8 mouse cellular contexts compared by ENCODE assay signal in the genomic region with DNA sequence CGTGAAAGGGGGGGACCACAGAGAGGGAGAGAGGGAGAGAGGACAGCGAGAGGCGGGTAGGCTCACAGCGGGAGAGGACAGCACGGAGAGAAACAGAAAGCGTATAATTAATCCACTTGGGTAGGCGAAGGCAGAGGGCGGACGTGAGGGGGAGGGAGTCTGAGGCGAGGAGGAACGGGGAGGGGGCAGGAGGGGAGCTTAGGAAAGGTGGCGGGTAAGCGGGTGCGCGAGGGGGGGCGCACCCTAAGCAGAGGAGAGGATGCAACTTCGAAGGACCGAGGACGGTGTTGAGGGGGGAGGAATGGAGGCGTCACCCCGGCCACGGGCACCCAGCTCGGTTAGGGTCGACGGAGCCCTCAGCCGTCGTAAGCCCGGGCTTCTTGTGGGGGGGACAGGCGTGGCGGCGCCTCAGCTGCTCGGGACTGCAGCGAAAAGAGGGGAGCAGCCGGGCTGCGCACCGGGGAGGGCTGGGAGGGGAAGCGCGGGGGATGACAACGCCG. TPM values are rescaled to one million over a fixed set of nuclear protein-coding genes. Genes with fewer than 3 reads are reported as not detected.
DNase-seq lines count a peak whose midpoint lies in the region; ATAC-seq and TF ChIP-seq lines count a peak whose summit lies in the region.

No protein-coding gene starts in this region.

- H3K4me1 ChIP-seq in lung, embryonic 15.5 days, result peaks cover 41% of the 10 kb centered on the region
- peaks cover 36% of the 10 kb centered on the region for H3K4me1 ChIP-seq in forebrain, embryonic 12.5 days
- H3K4me1 ChIP-seq in intestine, postnatal 0 days (replicated peaks; ENCODE audit: control insufficient read depth, insufficient read depth, low read length), result 0 out of 2 replicates have a peak, but pooled peaks cover 3% of the 10 kb centered on the region
- H3K4me1 ChIP-seq in neural tube, embryonic 15.5 days, result peaks cover 33% of the 10 kb centered on the region

- WGBS in lung, embryonic 15.5 days, result 0% methylated on average over 40 of the region's 40 CpGs
- under 1% methylated on average over 37 of the region's 40 CpGs for WGBS in forebrain, embryonic 12.5 days
- 1% methylated on average over 37 of the region's 40 CpGs for WGBS in intestine, postnatal 0 days
- WGBS in neural tube, embryonic 15.5 days, result under 1% methylated on average over 38 of the region's 40 CpGs

- peak overlapping the region; percentile 46 for H3K4me3 ChIP-seq in lung, embryonic 15.5 days
- peak overlapping the region; percentile 44 for H3K4me3 ChIP-seq in forebrain, embryonic 12.5 days (replicated peaks)
- peak overlapping the region; percentile 49 for H3K4me3 ChIP-seq in intestine, postnatal 0 days (ENCODE audit: low read depth, low read length)
- peak overlapping the region; percentile 35 for H3K4me3 ChIP-seq in neural tube, embryonic 15.5 days (replicated peaks)

- H3K27ac ChIP-seq in lung, embryonic 15.5 days, result peak overlapping the region; percentile 90
- H3K27ac ChIP-seq in forebrain, embryonic 12.5 days, result 0 out of 2 replicates have a peak overlapping the region, but pooled peaks have one; percentile 31
- peak overlapping the region; percentile 91 for H3K27ac ChIP-seq in intestine, postnatal 0 days (ENCODE audit: low read depth, low read length)
- peak overlapping the region; percentile 48 for H3K27ac ChIP-seq in neural tube, embryonic 15.5 days (replicated peaks)

- peak overlapping the region; percentile 51 for H3K9ac ChIP-seq in lung, embryonic 15.5 days
- peak overlapping the region; percentile 48; the same call in 1 of the 2 replicates for H3K9ac ChIP-seq in forebrain, embryonic 12.5 days
- H3K9ac ChIP-seq in intestine, postnatal 0 days (ENCODE audit: low read depth, low read length), result peak overlapping the region; percentile 54
- H3K9ac ChIP-seq in neural tube, embryonic 15.5 days (replicated peaks), result peak overlapping the region; percentile 32; the same call in 1 of the 2 replicates

- H3K36me3 ChIP-seq in lung, embryonic 15.5 days, result peaks cover 8% of the 10 kb centered on the region
- H3K36me3 ChIP-seq in forebrain, embryonic 12.5 days (replicated peaks), result no peaks in the 10 kb centered on the region
- H3K36me3 ChIP-seq in intestine, postnatal 0 days (ENCODE audit: control insufficient read depth, insufficient read depth), result peaks cover 8% of the 10 kb centered on the region
- no peaks in the 10 kb centered on the region for H3K36me3 ChIP-seq in neural tube, embryonic 15.5 days

- H3K9me3 ChIP-seq in lung, embryonic 15.5 days, result no peaks in the 10 kb centered on the region
- no peaks in the 10 kb centered on the region for H3K9me3 ChIP-seq in forebrain, embryonic 12.5 days
- H3K9me3 ChIP-seq in intestine, postnatal 0 days (ENCODE audit: control insufficient read depth), result no peaks in the 10 kb centered on the region
- H3K9me3 ChIP-seq in neural tube, embryonic 15.5 days (replicated peaks), result no peaks in the 10 kb centered on the region

- DNase-seq in lung, adult 18-20 months, result no peak
- no peak for DNase-seq in left cerebral cortex, adult 8-10 months (ENCODE audit: low spot score in 2 of 2)
- DNase-seq in adrenal gland, postnatal 25 days, result no peak
- DNase-seq in left cerebral cortex, postnatal 36 days (ENCODE audit: low spot score in 2 of 2), result no peak

- peak; percentile 19; the same call in 1 of the 2 replicates for ATAC-seq in lung, embryonic 15.5 days (ENCODE audit: borderline replicate concordance, extremely low read depth, low FRiP score, low TSS enrichment)
- peak; percentile 22 for ATAC-seq in forebrain, embryonic 12.5 days (ENCODE audit: low FRiP score)
- ATAC-seq in intestine, postnatal 0 days, result peak; percentile 1; the same call in 1 of the 2 replicates
- peak; percentile 25; the same call in 1 of the 2 replicates for ATAC-seq in neural tube, embryonic 15.5 days (ENCODE audit: low FRiP score)

- intact Hi-C loops in left cerebral cortex, postnatal 36 days (cut with DNase I), result no loop called here

- peak overlapping the region; percentile 76 for H3K4me2 ChIP-seq in lung, embryonic 15.5 days
- peak overlapping the region; percentile 57 for H3K4me2 ChIP-seq in forebrain, embryonic 12.5 days
- peak overlapping the region; percentile 83 for H3K4me2 ChIP-seq in intestine, postnatal 0 days (replicated peaks; ENCODE audit: low read depth)
- peak overlapping the region; percentile 55 for H3K4me2 ChIP-seq in neural tube, embryonic 15.5 days

- peaks cover 99% of the 10 kb centered on the region for H3K27me3 ChIP-seq in lung, embryonic 15.5 days
- peaks cover 96% of the 10 kb centered on the region for H3K27me3 ChIP-seq in forebrain, embryonic 12.5 days
- H3K27me3 ChIP-seq in intestine, postnatal 0 days (replicated peaks; ENCODE audit: control insufficient read depth, insufficient read depth, low read length), result peaks cover 80% of the 10 kb centered on the region
- peaks cover 95% of the 10 kb centered on the region for H3K27me3 ChIP-seq in neural tube, embryonic 15.5 days (replicated peaks)

- no peak for TF ChIP-seq CTCF in intestine, postnatal 0 days (IDR thresholded peaks at IDR 0.05; ENCODE audit: low read depth)

RNA-seq across cellular contexts. Expression of gene Igf2, which starts 7.9 kb away (rescaled TPM):
- polyA plus RNA-seq in lung, embryonic 15.5 days (2015; fragmentation: Nextera tagmentation; extraction: Ambion mirVana), result 536 and 550 TPM in 2 replicates
- 94.7 and 122 TPM in 2 replicates for polyA plus RNA-seq in forebrain, embryonic 12.5 days (2016; fragmentation: Nextera tagmentation; extraction: Ambion mirVana)
- 483 and 499 TPM in 2 replicates for polyA plus RNA-seq in intestine, postnatal 0 days (2015; fragmentation: Nextera tagmentation; extraction: Ambion mirVana)
- 176 and 252 TPM in 2 replicates for polyA plus RNA-seq in neural tube, embryonic 15.5 days (2015; fragmentation: Nextera tagmentation; extraction: Ambion mirVana)
- 10 to 100 TPM; 82.1 to 99.4 (median 88.8) TPM for total RNA-seq in left cerebral cortex, adult 8-10 months (2022)
- total RNA-seq in adrenal gland, postnatal 25 days (2021), result 6.7 and 7.9 TPM in 2 replicates
- total RNA-seq in left cerebral cortex, postnatal 36 days (2021), result 100 to 1,000 TPM in 1 of 2 experiments, 10 to 100 TPM in 1; 66.5 to 109 TPM

RNA-seq across cellular contexts. Expression of gene Gm49394, which starts 11.0 kb away (rescaled TPM):
- 0.06 and 0.08 TPM in 2 replicates for polyA plus RNA-seq in lung, embryonic 15.5 days (2015; fragmentation: Nextera tagmentation; extraction: Ambion mirVana)
- polyA plus RNA-seq in forebrain, embryonic 12.5 days (2016; fragmentation: Nextera tagmentation; extraction: Ambion mirVana), result not detected in 2 replicates
- polyA plus RNA-seq in intestine, postnatal 0 days (2015; fragmentation: Nextera tagmentation; extraction: Ambion mirVana), result not detected in 2 replicates
- polyA plus RNA-seq in neural tube, embryonic 15.5 days (2015; fragmentation: Nextera tagmentation; extraction: Ambion mirVana), result 0.22 TPM in 1 of 2 replicates, not detected in the other
- total RNA-seq in left cerebral cortex, adult 8-10 months (2022), result not detected
- total RNA-seq in adrenal gland, postnatal 25 days (2021), result not detected in 2 replicates
- total RNA-seq in left cerebral cortex, postnatal 36 days (2021), result not detected

Comparison
In these comparisons a context has a peak if more than half of its experiments do, and no peak if none do; other contexts are left out.
1. H3K27ac ChIP-seq: peak in every context shown above with its lines; median percentile 91 in intestine, postnatal 0 days; 90 in lung, embryonic 15.5 days; 48 in neural tube, embryonic 15.5 days; 31 in forebrain, embryonic 12.5 days.